Mouse (Mus musculus): ENCODE results near the gene Grxcr1.

Gene Grxcr1

GRCm38 (mm10) chr5:68093085-68093484 lies 61.5 kb downstream of the Grxcr1 start:
- DNase-seq (ENCODE audit: low spot score), result no peak

GRCm38 (mm10) chr5:68097665-68098624 lies 66.3 kb downstream of the Grxcr1 start:
- DNase-seq (ENCODE audit: low spot score), result no peak

GRCm38 (mm10) chr5:68112430-68113036 lies 80.9 kb downstream of the Grxcr1 start:
- no peak for DNase-seq (ENCODE audit: low spot score)

- no peak for DNase-seq (ENCODE audit: low spot score)
These were observed 89.2 kb downstream of the Grxcr1 start for GRCm38 (mm10) chr5:68120880-68121279.

- DNase-seq (ENCODE audit: low spot score), result no peak
These were observed 91.2 kb downstream of the Grxcr1 start for GRCm38 (mm10) chr5:68122883-68123282.

- no peak for DNase-seq (ENCODE audit: low spot score)
These were observed 93.8 kb downstream of the Grxcr1 start for GRCm38 (mm10) chr5:68125478-68125877.

- no peak for DNase-seq (ENCODE audit: low spot score)
These were observed 96.8 kb downstream of the Grxcr1 start for GRCm38 (mm10) chr5:68128421-68128820.

- no peak for DNase-seq (ENCODE audit: low spot score)
These were observed 97.4 kb downstream of the Grxcr1 start for GRCm38 (mm10) chr5:68128821-68129608.

GRCm38 (mm10) chr5:68146818-68147217 lies 115.2 kb downstream of the Grxcr1 start:
- DNase-seq (ENCODE audit: low spot score), result no peak

GRCm38 (mm10) chr5:68149946-68150345 lies 118.3 kb downstream of the Grxcr1 start:
- no peak for DNase-seq (ENCODE audit: low spot score)

GRCm38 (mm10) chr5:68150347-68151043 lies 118.9 kb downstream of the Grxcr1 start:
- DNase-seq (ENCODE audit: low spot score), result no peak

GRCm38 (mm10) chr5:68162503-68162902 lies 130.9 kb downstream of the Grxcr1 start:
- no peak for DNase-seq (ENCODE audit: low spot score)

- no peak for DNase-seq (ENCODE audit: low spot score)
These were observed 134.3 kb downstream of the Grxcr1 start for GRCm38 (mm10) chr5:68165954-68166353.
